Mouse (Mus musculus): Measurements from ENCODE around the gene Trib2. TPM values are rescaled to one million over a fixed set of nuclear protein-coding genes. Genes with fewer than 3 reads are reported as not detected.

Gene Trib2
- polyA plus RNA-seq, 1 experiment: not detected

DNA sequence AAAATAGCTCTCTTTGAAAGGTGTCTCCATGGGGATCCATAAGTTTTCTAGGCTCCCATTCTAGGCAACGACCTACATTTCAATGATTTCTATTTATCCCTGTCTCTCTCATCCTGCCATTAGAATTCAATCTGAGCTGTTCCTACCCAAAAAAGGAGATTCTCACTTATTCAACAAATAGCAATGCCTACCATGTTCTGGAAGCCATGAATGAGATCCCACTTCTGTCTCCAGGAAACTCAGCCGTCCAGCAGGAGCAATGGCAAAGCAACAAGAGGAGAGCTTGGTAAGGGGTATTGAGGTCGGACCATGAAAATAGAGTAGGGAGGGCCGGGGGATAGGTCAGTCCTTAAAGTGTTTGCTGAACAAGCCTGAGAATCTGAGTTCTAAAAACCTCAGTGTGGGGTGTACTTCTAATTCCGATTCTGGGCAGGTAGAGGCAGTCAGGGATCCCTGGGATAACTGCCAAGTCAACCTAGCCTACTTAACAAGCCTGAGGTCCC is 12.7 kb downstream of the Trib2 start:
- no peak for TF ChIP-seq GATA1 (IDR thresholded peaks at IDR 0.05; ENCODE audit: low read length)

DNA sequence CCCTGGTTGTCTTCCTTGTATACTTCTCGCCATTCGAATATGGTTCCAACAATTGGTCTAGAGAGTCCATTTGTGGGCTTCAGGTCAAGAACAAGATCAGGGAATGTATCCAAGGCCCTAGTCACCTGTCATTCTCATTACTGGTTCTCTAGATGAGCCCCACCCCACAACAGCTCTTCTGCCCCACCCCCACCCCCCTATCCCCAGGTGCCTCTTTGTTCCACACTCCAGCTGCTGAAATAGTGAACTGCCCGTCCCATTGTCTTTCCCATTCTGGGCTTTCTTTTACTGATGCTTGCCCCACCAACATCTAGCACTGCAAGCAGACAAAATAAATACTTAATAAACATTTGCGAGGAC is 15.2 kb downstream of the Trib2 start:
- no peak for TF ChIP-seq GATA1 (IDR thresholded peaks at IDR 0.05; ENCODE audit: low read length)

DNA sequence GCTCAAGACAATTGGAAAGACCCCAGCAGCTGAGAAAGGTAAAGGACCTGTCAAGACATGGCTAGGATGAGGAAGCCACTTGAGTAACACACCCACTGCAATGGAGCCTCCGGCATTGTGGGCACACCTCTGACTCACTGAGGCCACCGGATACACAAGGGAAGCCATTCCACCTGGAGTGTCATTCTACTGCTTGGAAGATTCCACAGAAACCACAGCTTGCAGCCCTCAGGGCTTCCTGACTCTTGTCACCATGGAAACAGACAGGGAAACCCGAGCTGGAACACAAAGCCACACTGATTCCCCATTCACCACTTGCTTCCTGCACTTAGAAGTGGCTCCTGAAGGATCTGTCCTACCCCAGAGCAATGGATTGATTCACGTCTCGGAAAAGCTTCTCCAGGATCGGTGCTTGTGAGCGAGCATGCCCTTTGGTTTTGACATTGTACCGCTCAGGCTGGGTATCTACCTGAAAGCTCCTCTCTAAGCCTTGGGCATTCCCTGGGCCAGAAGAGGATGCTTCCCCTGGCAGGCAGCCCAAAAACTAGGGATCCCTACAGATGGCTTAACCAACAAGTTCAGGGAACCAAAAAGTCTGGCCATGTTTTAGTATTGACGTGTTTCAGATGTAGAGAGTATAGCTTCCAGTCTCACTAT is 15.7 kb downstream of the Trib2 start:
- no peak for TF ChIP-seq GATA1 (IDR thresholded peaks at IDR 0.05; ENCODE audit: low read length)

DNA sequence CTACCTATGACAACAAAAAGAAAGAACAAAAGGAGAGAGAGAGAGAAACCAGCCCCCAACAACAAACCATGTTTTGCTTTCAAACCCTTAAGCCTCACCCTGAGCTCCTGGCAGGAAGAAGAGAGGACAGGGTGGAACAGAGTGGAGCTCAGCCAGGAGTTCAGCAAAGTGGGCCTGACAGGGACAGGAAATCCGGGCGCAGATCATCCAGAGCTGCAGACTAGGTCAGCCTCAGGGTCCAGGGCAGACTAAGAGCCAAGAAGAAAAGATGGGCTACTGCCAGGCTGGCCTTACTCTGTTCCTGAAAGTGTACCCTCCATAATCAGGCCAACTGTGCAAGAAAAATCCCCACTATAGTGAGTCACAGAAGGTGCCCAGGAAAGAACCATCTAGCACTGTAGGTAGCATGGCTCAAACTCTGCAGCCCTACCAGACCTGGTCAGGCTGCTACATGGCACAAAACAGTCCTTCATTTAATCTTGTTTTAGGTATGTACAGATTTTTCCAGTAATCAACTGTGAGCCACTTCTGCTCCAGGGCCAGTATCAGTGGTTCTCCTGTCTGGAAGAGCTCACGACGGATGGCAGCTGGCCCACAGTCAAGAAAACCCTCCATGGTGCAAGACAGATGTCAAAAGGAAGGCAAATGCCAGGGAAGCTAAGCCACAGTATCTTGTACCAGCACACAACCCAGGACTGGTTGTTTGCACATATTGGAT is 16.4 kb downstream of the Trib2 start:
- no peak for TF ChIP-seq GATA1 (IDR thresholded peaks at IDR 0.05; ENCODE audit: low read length)

DNA sequence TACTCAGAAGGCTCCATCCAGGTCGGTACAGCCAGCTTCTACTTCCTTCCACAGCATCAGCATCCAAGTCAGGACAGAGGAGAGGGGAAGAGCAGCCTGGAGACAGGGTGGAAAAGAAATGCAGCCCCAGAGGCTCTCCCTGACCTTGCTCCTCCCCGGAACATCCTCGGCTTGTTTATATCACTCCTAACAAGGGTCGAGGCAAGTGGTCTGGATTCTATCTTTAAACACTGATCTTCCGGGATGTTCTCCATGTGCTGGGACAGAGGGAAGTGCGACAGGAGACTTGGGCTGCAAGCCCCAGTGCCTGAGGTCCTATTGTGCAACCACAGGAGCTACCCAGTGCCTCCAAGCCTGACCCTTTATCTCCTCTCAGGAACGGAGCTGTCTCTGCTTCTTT is 18.7 kb downstream of the Trib2 start:
- TF ChIP-seq GATA1 (IDR thresholded peaks at IDR 0.05; ENCODE audit: low read length): no peak

DNA sequence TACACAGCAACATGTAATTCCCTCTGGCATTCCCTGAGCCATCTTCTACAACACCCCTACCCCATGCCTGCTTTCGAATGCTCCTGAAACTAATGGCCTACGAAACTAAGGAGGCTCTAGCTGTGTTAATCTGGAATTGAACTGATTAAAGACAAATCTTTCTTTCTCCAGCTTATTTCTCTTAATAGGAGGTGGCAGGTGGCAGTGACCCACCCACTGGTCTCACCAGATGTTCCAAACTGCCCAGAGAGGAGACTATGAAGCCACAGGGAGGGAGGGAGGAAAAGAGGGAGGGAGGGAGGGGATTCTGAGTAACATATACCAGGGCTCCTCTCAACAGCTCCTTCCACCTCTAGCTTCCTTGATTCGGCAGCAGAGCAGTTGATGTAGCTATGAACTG is 20.8 kb downstream of the Trib2 start:
- no peak for TF ChIP-seq GATA1 (IDR thresholded peaks at IDR 0.05; ENCODE audit: low read length)

DNA sequence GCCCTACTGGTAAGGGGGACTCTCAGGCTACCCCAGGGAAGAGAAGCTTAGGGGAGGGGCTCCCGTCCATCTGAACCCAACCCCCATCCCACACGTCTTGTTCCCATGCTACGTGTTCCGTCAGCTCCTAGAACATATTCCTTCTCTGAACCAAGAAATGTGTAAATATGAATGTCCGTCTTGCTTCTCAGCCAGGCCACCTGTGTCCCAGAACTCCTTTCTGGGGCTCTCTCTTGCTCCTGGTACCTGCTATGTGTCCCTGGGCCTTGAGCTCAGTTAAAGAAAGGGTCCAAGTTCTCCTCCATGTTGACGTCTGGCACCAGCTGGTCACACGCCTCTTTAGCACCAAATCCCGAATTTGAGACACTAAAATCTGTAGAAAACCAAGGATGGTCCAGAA is 23.4 kb downstream of the Trib2 start:
- TF ChIP-seq GATA1 (IDR thresholded peaks at IDR 0.05; ENCODE audit: low read length): no peak

DNA sequence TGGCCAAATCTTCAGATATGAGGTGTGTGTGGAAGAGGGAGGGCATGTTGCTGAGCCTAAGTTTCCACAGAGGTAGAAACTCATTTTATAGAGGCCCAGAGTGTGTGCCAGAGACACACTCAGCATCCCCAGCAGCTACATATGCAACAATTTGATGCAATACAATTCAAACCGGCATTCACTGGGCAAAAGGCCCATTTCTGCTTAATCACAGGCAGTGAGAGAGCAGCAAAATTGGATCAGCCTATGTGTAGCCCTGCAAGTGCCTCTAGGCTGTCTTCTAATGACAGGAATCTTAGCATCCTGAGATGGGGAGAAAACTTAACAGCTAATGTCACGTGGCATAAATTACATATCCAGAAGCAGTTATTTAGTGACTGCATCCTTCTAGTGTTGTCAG is 26.5 kb downstream of the Trib2 start:
- no peak for TF ChIP-seq GATA1 (IDR thresholded peaks at IDR 0.05; ENCODE audit: low read length)

DNA sequence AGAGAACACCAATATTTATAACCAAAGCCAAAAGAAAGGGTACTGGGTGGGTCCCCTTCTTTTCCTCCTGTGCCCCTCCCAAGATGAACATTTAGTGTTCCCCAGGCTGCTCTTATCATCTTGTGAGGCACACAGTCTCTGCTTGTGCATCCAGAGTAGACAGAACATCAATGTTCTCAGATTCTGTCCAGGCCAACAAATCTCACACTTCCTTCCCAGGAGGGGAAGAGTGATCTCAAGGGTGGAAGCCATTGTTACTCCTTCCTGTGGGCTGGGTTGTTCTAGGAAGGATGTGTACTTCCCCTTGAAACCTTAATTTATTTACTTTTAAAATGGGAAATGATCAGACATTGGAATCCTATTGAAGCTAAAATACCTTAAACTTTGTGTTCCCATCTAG is 39.7 kb downstream of the Trib2 start:
- TF ChIP-seq GATA1 (IDR thresholded peaks at IDR 0.05; ENCODE audit: low read length): no peak

DNA sequence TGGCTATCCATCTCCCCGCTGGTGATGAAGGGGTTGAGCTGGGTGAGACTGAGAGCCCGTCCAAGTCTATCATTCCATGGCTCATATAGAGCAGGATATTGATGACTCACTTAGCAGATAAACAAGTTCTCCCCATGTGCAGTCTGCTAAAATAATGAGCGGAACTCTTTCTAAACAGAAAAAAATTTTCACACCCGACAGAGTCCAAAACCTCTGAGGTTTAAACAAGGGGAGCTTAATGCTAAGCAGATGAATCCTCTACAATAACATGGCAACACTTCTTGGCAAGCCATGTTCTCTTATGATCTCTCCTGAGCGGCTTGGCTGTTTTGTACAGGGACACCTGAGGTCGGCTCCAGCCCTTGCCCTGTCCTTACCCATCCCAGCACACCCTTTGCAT is 45.0 kb downstream of the Trib2 start:
- TF ChIP-seq GATA1 (IDR thresholded peaks at IDR 0.05; ENCODE audit: low read length): no peak

DNA sequence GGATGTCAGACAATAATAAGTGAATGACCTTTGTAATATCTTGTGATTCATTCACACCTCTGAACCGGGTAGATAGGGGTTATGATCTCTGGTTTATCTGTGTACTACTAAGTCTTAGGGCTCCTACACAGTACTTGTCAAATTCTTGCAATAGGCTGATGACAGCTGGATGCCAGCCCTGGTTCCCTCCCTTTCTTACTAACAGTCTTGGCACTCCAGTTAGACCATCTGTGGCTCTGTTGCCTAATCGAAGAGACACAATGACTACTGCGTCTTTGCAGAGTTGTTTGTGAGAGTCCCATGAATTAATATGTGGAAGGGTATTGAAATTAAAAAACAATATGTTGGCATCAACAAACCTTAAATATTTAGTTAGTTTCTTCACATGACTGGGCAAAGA is 48.2 kb downstream of the Trib2 start:
- no peak for TF ChIP-seq GATA1 (IDR thresholded peaks at IDR 0.05; ENCODE audit: low read length)

DNA sequence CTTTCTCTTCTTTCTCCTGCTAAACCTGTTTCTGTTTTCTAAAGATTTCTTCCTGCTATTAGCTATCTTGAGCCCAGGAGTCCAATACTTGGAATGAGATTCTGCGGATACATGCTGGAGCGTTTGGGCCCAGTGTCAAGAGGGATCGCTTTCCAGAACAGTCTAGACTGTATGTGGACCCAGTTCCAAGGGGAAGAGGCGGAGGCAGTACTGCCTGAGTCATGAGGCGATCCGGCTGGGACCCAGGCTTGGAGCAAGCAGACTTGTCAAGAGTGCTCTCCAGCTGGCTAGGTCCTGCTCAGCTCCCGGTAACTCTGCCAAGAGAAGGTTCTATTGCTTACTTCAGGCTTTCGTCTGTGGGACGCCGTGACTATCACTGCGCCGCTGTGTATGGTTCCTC is 50.7 kb downstream of the Trib2 start:
- no peak for TF ChIP-seq GATA1 (IDR thresholded peaks at IDR 0.05; ENCODE audit: low read length)

DNA sequence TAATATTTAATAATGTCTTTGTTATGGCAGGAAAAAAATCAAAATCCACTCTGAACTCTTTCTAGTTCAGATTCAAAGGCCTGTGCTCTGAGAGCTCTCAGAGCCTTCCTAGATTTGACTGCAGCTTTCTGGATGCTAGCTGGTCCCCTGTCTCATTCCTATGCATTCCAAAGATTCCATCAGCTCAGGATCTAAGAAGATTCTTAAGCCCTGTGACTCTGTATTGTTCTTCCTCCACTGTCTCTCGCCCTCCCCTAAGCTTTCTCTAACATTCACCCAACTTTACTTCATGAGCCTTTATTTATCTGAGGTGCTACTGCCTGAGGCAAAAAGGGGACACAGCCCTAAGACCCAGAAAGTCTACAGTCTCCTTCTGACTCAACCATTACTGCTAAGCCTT is 51.5 kb downstream of the Trib2 start:
- TF ChIP-seq GATA1 (IDR thresholded peaks at IDR 0.05; ENCODE audit: low read length): no peak

DNA sequence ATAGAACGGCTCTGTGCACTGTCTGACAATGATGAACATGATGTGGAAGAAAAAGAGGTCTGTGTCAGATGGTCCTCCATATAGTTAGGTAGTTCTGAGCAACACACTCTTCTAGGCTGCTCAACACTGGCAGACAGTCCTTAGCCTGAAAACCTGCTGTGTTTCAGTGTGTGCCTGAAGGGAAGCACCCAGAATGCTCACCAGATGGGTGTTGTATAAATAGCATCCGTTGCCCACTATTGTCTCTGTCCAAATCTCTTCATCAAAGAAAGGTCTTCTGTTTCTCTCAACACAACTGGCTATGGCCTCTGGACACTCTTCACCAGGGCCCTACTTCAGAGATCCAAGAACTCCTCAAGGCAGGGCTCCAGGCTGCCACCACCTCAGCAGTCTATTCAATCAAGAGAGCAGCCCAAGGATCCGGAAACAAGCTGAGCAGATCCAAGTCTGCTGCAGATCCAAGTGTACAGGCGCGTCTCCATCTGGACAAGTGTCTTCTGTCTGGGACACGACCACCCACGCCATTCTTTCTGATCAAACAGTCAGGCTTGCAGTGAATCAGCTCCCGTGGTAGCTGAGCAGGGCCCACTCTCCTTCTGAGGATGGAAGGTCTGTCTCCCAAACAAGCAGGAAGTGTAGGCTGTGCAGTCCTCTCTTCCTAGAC is 55.1 kb downstream of the Trib2 start:
- TF ChIP-seq GATA1 (IDR thresholded peaks at IDR 0.05; ENCODE audit: low read length): no peak

DNA sequence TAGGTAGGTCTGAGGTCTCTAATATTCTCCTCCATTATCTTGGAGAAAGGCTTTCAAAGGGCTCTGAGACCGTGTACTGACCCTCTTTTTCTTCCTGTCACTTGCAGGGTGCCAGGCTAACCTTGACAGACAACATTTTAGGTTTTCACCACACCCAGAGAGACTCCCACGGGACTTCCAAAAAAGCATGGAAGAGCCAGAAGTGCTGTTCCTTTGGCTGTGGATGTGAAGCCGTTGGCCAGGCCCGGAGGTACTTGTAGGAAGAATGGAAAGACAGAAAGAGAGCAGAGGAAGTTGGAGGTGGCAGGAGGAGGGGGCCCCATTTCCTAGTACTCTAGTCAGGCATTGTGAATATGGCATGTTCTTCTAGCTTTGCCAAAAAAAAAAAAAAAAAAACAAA is 56.0 kb downstream of the Trib2 start:
- TF ChIP-seq GATA1 (IDR thresholded peaks at IDR 0.05; ENCODE audit: low read length): no peak

DNA sequence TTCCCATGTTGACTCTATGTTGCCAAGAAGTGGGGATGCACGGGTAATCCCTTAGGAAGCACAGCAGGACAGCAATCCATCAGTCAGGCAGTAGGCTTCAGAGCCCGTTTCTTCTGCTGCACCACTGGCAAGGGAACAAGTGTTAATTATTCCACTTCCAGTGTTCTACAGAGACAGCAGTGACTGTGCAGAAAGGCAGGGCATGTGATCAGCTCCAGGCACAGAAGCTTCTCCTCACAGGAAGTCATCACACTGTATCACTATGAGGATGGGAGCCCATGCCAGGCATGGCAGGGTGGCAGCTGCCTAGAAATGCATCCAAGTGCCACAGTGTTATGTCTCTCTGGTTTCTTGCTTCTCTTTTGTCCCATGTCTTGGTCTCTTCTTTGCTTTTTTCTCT is 57.9 kb downstream of the Trib2 start:
- TF ChIP-seq GATA1 (IDR thresholded peaks at IDR 0.05; ENCODE audit: low read length): no peak

DNA sequence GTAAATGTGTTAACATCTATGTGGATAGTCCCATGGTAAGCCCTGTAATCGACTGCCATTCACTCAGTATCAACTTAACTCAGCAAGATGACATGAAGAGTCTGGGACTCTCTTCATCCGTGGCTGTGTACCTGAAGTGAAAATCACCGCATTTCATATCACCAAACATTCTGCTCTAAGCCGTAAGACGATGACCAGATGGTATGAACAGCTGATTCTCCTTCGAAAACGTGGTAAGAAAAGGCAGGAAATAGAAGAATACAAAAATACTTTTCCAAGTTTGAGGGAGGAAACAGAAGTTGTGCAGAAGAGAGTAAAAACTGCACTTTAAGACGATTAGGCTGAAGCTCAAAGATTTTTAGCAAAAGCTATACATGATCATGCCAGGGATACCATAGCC is 59.4 kb downstream of the Trib2 start:
- TF ChIP-seq GATA1 (IDR thresholded peaks at IDR 0.05; ENCODE audit: low read length): no peak
